Mouse (Mus musculus) hindbrain, embryonic 12.5 days (tissue): Measurements from ENCODE around the gene Tulp1. TPM values are rescaled to one million over a fixed set of nuclear protein-coding genes. Genes with fewer than 3 reads are reported as not detected.

Source experiments
- polyA plus RNA-seq: library from polyadenylated mRNA; unstranded; fragments of >200 nt; fragmentation: Nextera tagmentation; extraction: Ambion mirVana; gene quantifications from 2 replicates; pipeline ENCODE4 v1.2.1, GENCODE M21; 2016

Tulp1 gene
- polyA plus RNA-seq, 1 experiment from 2014 or later: 5.0 TPM

Other genes with a start within 250 kb of the Tulp1 start
- 11.1 and 12.4 TPM in 2 replicates for gene Scube3, start 223.1 kb downstream of the Tulp1 start, polyA plus RNA-seq
- gene Zfp523, start 188.1 kb downstream of the Tulp1 start, polyA plus RNA-seq: 50.0 and 50.6 TPM in 2 replicates
- gene Def6, start 157.4 kb downstream of the Tulp1 start, polyA plus RNA-seq: 5.7 and 6.1 TPM in 2 replicates
- 1.7 and 2.4 TPM in 2 replicates for gene Ppard, start 132.5 kb downstream of the Tulp1 start, polyA plus RNA-seq
- gene Fance, start 51.7 kb downstream of the Tulp1 start, polyA plus RNA-seq: 24.7 and 28.3 TPM in 2 replicates
- 287 and 354 TPM in 2 replicates for gene Rpl10a, start 36.8 kb downstream of the Tulp1 start, polyA plus RNA-seq
- 7.0 and 7.7 TPM in 2 replicates for gene Tead3, start 14.4 kb downstream of the Tulp1 start, polyA plus RNA-seq
- gene Fkbp5, start 152.3 kb upstream of the Tulp1 start, polyA plus RNA-seq: 28.3 and 32.6 TPM in 2 replicates
- not detected in 2 replicates for gene Armc12, start 165.6 kb upstream of the Tulp1 start, polyA plus RNA-seq
- gene Clpsl2, start 184.2 kb upstream of the Tulp1 start, polyA plus RNA-seq: not detected in 2 replicates
- not detected in 2 replicates for gene Clps, start 195.5 kb upstream of the Tulp1 start, polyA plus RNA-seq
- gene Lhfpl5, start 210.4 kb upstream of the Tulp1 start, polyA plus RNA-seq: 2.0 and 3.4 TPM in 2 replicates